Mouse (Mus musculus): Measurements from ENCODE around the gene Mphosph9. TPM values are rescaled to one million over a fixed set of nuclear protein-coding genes. Genes with fewer than 3 reads are reported as not detected.

Mphosph9 gene
- polyA plus RNA-seq, 1 experiment: 2.2 TPM

DNA sequence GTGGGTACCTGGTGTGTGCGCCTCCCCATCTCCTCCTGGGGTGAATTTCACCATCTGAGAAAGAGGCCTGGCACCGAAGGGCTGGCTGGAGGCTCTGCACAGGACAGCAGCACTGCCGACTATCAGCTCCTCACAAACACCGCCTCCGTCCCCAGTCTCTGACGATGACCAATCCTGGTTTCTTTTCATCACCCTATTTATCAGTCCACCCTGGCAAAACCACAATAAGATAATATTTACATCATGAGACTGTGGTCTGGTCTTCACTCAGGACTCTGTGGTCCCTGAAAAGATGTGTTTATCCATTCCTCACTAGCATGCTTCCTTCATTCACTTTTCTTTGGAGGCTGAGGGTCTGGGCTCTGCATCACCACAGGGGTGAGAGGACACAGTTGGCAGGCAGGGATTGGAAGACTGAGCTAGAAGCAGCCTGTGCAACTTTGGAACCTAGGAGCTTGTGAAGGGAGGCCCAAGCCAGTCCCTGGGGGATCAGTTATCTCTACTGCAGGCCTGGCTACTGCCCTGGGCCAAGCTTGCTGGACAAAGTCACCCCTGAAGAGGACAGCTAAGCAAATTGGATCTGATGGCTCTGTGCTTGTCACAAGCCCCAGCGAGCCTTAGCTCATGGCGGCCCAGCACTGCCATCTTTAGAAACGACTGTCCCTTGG lies 123.5 kb downstream of the Mphosph9 start:
- no peak for DNase-seq (ENCODE audit: low read depth, low spot score)
- 92% methylated on average over 9 of the region's 9 CpGs for WGBS

DNA sequence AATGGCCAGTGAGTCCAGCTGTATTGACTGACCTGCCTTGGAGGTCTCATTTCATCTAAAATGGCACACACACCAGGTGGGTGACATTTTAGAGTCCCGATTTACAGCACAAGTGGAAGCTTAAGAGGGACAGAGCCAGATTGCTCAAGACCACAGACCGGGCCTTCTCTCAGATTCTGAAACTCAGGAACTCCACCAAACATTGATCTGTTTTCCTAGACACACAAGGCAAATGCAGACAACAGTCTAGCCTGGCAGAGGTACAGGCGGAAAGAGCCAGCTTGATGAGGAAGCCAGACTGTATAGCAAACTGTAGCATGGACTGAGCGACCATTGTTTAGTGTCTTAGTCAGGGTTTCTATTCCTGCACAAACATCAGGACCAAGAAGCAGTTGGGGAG lies 124.5 kb downstream of the Mphosph9 start:
- no peak for DNase-seq (ENCODE audit: low read depth, low spot score)
- WGBS: 82% methylated on average over 4 of the region's 4 CpGs

DNA sequence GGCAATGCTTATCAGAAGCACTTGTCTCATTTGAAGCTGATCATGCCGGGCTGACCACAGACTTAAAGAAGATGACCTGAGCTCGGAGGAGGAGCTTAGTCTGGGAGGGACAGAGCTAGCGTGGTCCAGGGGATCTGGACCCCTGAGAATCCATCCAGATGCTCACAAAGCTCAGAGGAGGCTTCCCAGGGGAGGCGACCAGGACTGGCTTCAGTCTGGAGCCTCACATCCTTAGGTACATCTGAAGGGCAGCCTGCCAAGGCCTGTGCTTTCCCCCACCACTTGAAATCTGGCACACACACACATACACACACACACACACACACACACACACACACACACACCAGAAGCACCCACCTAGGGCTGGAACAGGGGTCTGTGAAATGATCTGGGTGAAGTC lies 125.7 kb downstream of the Mphosph9 start:
- 81% methylated on average over 4 of the region's 4 CpGs for WGBS
- DNase-seq (ENCODE audit: low read depth, low spot score): no peak

DNA sequence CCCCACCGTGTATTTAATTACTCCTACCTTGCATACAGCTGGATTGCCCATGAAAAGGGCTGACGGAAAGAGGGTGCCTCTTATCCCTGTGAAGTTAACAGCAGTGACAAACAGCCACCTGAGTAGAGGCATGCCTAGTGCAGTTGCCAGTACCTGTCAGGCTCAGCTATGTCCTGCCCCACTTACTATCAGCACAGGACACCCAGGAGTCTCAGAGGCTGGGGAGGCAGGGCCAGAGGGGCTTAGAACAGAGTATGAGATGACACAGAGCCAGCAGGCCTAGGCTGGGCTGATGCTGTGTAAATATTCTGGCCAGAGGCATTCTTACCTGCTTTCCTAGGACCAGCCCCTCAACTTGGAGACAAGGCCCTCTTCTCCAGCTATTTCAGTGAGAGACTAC lies 126.2 kb downstream of the Mphosph9 start:
- no peak for DNase-seq (ENCODE audit: low read depth, low spot score)
- 60% methylated on average over 2 of the region's 2 CpGs for WGBS

Other genes starting within 250 kb of the Mphosph9 start
- 7.6 and 10.6 TPM in 2 replicates for gene Abcb9, start 232.2 kb downstream of the Mphosph9 start, polyA plus RNA-seq (2012; rRNA removed)
- 37.7 and 41.5 TPM in 2 replicates for gene Ogfod2, start 215.7 kb downstream of the Mphosph9 start, polyA plus RNA-seq (2012; rRNA removed)
- 25.5 and 32.0 TPM in 2 replicates for gene Arl6ip4, start 211.9 kb downstream of the Mphosph9 start, polyA plus RNA-seq (2012; rRNA removed)
- 8.8 and 14.1 TPM in 2 replicates for gene Pitpnm2, start 78.2 kb downstream of the Mphosph9 start, polyA plus RNA-seq (2012; rRNA removed)
- gene 2810006K23Rik, start 117 bp upstream of the Mphosph9 start, polyA plus RNA-seq (2012; rRNA removed): 3.9 and 4.1 TPM in 2 replicates
- gene Cdk2ap1, start 35.1 kb upstream of the Mphosph9 start, polyA plus RNA-seq (2012; rRNA removed): 97.9 and 118 TPM in 2 replicates
- gene Sbno1, start 98.0 kb upstream of the Mphosph9 start, polyA plus RNA-seq (2012; rRNA removed): 9.9 and 18.8 TPM in 2 replicates
- gene Kmt5a, start 112.0 kb upstream of the Mphosph9 start, polyA plus RNA-seq (2012; rRNA removed): 56.4 and 93.1 TPM in 2 replicates
- gene Rilpl2, start 150.4 kb upstream of the Mphosph9 start, polyA plus RNA-seq (2012; rRNA removed): 26.3 and 28.0 TPM in 2 replicates
- gene Snrnp35, start 155.2 kb upstream of the Mphosph9 start, polyA plus RNA-seq (2012; rRNA removed): 3.4 and 3.8 TPM in 2 replicates
- 1.8 and 2.9 TPM in 2 replicates for gene Rilpl1, start 203.4 kb upstream of the Mphosph9 start, polyA plus RNA-seq (2012; rRNA removed)
- gene Tmed2, start 212.7 kb upstream of the Mphosph9 start, polyA plus RNA-seq (2012; rRNA removed): 129 and 151 TPM in 2 replicates
- 8.9 and 12.1 TPM in 2 replicates for gene Ddx55, start 224.9 kb upstream of the Mphosph9 start, polyA plus RNA-seq (2012; rRNA removed)